Mouse (Mus musculus): ENCODE measurements around the gene Siglech.
"Not testable (repeated sequence)": the region's sequence is repeated elsewhere in the genome, so short reads cannot be mapped to it uniquely, and the experiment has no call there.

The Siglech gene

DNA sequence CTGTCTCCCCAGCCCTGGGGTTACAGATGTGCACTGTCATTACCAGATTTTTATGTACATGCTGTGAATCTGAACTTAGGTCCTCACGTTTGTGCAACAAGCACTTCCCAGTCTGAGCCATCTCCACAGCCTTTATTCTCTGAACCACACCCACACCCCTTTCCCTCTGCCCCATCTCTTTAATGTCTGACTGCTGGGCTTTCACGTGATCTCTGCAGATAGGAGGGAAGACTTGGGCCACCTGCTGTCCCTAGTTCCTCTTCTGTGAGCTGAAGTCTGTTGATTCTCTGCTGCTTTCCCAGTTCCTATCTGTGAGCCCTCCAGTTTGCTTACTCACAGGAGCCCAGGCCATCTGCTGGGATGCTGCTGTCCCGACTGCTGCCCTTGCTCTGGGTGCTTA, at the start of gene Siglech:
Gene Siglech (plus strand): TSS at position 253 of the 400 bp plus-strand sequence.
- no peak for DNase-seq

- DNase-seq, result no peak
Measured at GRCm38 (mm10) chr7:55722673-55723072, 45.3 kb upstream of the Siglech start.

- DNase-seq, result no peak
Measured at GRCm38 (mm10) chr7:55728903-55729302, 39.1 kb upstream of the Siglech start.

- no peak for DNase-seq
Measured at GRCm38 (mm10) chr7:55734483-55734882, 33.5 kb upstream of the Siglech start.

- peak; percentile 74 for DNase-seq
Measured at GRCm38 (mm10) chr7:55737125-55737912, 30.7 kb upstream of the Siglech start.

- DNase-seq, result no peak
Measured at GRCm38 (mm10) chr7:55743614-55744267, 24.2 kb upstream of the Siglech start.

DNA sequence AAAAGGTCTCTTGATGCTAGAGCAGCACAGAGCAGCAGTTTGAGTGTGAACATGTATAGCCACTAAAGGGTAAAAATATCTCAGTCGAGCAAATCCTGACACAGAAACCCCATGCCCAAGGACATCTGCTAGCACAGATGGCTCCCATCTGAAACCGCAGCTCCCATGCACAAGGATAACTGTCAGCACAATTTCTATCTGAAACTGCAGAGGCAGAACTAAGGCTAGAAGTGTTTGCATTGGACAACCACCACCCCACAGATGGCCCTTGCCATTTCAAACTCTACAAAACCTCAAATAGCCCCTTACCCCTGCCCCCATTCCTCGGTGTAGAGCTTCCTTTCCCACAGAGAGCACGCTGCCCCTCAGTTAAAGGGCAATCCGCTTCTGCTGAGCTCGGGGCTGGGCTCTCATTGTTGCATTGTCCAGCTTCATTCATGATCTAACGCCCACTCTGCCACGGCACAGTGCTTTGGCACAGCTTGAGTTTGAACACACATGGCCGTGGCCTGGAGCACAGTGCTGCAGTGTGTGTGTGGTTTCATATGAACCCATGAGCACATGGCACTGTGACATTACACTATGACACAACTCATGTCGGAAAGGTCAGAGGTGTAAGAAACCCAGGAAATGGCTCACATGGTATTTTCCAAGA, 23.3 kb upstream of the Siglech start:
- DNase-seq, result peak; percentile 42

- DNase-seq, result no peak
Measured at GRCm38 (mm10) chr7:55750841-55751240, 17.1 kb upstream of the Siglech start.

GRCm38 (mm10) chr7:55759346-55759745, 8.6 kb upstream of the Siglech start:
- DNase-seq, result no peak

DNA sequence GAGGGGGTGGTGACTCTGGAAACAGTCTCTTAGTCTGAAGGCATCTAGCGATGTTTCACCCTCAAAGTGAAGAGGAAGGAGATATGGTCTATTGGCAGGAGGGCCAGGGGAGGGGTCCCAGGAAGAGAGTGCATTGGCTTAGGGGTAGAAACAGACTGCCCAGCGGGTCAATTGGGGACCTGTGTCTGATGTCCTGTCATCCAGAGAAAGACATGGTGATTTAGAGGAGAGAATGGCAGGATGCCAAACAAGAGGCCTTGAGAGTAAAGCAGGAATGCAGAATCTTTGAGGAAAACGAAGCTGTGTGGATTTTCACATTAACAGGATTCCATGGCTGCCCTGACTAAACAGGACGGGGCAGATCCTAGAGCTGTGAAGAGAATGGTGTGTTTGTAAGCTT, 12.0 kb downstream of the Siglech start:
- no peak for DNase-seq

- DNase-seq, result no peak
Measured at GRCm38 (mm10) chr7:55782493-55782892, 14.5 kb downstream of the Siglech start.

GRCm38 (mm10) chr7:55784580-55784979, 16.6 kb downstream of the Siglech start:
- no peak for DNase-seq

DNA sequence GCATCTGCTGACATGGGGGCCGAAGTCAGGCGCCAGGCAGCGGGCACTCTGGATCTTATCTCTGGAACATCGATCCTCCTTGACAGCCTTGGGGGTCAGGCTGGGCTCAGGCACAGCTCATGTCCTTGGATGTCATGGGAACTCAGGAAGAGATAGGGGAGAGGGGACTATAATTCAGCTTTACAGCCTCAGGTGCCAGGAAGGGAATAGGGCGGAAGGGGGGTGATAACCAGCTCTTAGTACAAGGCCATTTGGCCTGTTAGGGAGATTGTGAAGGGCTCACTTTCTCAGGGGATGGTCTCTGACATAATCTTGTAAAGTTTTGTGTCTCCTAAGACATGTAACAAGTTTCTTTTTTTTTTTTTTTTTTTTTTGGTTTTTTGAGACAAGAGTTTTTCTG, 22.6 kb downstream of the Siglech start:
- not testable (repeated sequence) for DNase-seq

DNA sequence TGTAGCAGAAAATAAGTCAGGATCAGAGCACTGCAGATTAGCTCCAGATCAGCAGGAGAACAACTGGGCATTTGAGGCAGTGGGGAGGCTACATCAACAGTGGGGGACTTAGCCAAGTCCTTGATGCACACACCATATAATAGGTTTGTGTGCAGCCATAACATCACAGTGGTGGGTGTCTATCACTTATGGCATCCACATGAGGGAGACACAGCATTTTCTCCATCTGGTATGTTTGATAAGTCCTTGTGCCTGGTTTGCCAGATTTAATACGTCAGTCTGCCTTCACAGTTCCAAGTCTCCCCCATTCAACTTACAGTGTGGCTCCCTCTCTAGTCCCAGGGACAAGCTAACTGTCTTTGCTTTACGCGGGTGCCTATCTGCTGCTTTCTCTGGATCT, 24.3 kb downstream of the Siglech start:
- DNase-seq, result peak; percentile 17

DNA sequence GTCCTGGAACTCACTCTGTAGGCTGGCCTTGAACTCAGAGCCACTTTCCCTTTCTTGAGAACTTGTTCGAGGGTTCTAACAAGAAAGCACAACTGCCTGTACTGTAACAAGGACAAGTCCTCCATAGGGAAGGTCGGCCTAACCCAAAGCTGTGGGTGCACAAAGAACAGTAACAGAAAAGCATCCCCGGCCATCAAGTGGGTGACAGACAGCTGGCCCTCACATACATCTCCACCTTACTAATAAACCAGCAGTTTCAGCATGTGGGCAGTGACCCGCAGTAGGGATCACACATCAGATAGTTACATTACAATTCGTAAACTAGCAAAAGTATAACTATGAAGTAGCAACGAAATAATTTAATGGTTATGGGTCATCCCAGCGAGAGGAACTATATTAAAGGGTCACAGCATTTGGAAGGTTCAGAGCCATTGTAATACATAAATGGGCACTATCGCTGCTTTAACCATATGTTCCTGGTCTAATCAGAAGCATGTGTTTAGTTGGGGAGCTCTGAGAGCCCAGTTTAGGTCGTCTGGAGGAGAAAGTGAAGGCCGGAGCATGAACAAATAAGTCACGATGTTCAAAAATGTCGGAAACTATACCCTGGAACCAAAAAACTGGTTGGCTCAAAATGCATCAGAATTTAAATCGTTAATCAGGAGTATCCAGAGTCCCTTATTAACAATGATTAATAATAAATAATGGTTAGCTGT, 25.4 kb downstream of the Siglech start:
- DNase-seq, result no peak

DNA sequence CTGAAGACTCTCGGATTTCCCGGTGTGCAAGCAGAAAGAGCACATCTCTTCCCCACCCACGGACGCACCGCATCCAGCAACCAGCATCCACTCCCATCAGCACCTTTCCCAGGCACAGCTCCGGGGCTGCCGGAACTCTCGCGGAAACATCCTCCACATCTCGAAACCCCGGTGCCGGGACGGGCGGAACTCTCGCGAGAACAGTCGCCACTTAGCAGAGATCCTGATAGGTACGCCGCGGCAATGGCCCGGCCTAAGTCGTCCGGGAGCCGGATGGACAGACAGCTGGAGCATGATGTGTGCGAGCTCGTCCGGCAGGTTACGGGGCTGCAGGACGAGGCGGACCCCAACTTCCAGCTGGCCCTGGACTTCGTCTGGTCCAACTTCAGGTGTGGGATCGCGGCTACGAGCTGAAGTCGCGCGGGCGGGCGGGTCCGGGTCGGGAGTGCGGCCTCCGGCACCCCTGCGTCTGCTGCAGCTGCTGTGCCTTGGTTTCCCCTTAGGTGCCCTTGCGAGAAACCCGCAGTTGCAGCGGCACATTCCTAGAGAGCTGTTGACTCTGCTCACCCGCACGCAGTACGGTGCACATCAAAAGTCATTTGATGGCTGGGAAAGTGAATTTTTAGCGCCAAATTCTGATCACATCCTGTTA, 26.1 kb downstream of the Siglech start, which contains the start of gene Tubgcp5:
Gene Tubgcp5 (plus strand): TSS at position 203 of the 652 bp plus-strand sequence.
- DNase-seq, result peak; percentile 97

DNA sequence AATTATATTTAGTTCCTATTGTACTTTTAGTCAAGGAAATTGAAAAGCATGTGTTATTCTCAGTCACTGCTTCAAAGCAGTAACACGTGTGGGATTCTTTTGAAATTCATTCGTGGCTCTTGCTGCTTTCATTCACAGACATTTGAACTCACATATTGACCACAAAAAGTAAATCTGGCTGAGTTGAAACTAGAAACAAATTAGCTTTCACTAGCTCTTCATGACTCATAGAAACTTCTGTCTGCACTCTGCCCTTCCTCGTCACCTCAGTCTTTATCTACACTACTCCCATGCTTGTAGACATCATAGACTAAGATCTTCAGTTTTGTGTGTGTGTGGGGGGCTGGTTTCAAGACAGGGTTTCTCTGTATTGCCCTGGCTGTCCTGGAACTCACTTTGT, 32.0 kb downstream of the Siglech start:
- no peak for DNase-seq

- no peak for DNase-seq
Measured at GRCm38 (mm10) chr7:55809967-55810366, 42.0 kb downstream of the Siglech start.

DNA sequence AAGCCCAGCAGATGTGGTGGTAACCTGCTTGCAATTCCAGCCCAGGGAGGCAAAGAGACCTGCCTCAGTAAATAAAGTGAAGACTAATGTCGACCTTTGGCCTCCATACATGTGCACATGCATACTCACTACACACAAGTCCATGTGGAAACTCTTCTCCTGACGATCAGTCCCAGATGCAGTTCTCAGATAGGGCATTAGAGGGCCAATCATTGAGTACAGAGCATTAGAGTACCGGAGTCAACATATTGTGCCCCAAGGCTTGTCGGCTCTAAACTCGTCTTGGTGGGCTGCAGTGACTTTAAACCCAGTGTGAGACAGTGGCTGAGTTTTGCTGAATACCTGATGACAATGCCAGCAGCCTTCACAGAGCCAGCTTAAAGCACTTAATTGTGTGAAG, 56.5 kb downstream of the Siglech start:
- no peak for DNase-seq

- DNase-seq, result no peak
Measured at GRCm38 (mm10) chr7:55827551-55827950, 59.6 kb downstream of the Siglech start.
